ENCODE assay signal across 20 mouse cellular contexts in genomic region chr4:56828932-56829331, GRCm38 (mm10). TPM values are rescaled to one million over a fixed set of nuclear protein-coding genes. Genes with fewer than 3 reads are reported as not detected.
DNase-seq lines count a peak whose midpoint lies in the region; ATAC-seq and TF ChIP-seq lines count a peak whose summit lies in the region.
"Had no signal": no experiment of that assay in that cellular context is flagged by ENCODE, and none has a peak within 500 bp of the region (broad histone marks: within the 10 kb centered on the region; RNA-seq: fewer than 3 reads in every experiment).

No protein-coding gene starts in this region.

- TF ChIP-seq CTCF in left cerebral cortex, adult 2 months (IDR thresholded peaks at IDR 0.05): no peak

- no peak for ATAC-seq in forebrain, embryonic 16.5 days
- peak; percentile 50; the same call in 1 of the 2 replicates for ATAC-seq in kidney, embryonic 14.5 days (ENCODE audit: low FRiP score, low TSS enrichment)
- 0 out of 2 replicates have a peak, but pooled peaks have one; percentile 7 for ATAC-seq in limb, embryonic 15.5 days (ENCODE audit: insufficient number of reproducible peaks, low FRiP score, low TSS enrichment, low read depth)
- ATAC-seq: inflammation-experienced regulatory T-cells, adult 6 months; midbrain, embryonic 13.5 days had no signal

- intact Hi-C loops in left cerebral cortex, adult 2 months (cut with DNase I): no loop called here

- no peaks in the 10 kb centered on the region for H3K9me3 ChIP-seq in forebrain, embryonic 10.5 days
- no peaks in the 10 kb centered on the region for H3K9me3 ChIP-seq in forebrain, embryonic 16.5 days (ENCODE audit: control insufficient read depth, low read length)
- no peaks in the 10 kb centered on the region for H3K9me3 ChIP-seq in kidney, embryonic 14.5 days (ENCODE audit: control insufficient read depth, low read length)
- no peaks in the 10 kb centered on the region for H3K9me3 ChIP-seq in limb, embryonic 15.5 days
- H3K9me3 ChIP-seq: embryonic facial prominence, embryonic 15.5 days; hindbrain, embryonic 12.5 days; megakaryocyte, embryonic 14.5 days; midbrain, embryonic 13.5 days; neural tube, embryonic 12.5 days had no signal

- no peak for DNase-seq in forebrain, embryonic 10.5 days (ENCODE audit: extremely low spot score, low spot score)
- DNase-seq in kidney, adult 11 months: no peak
- no peak for DNase-seq in left cerebral cortex, adult 2 months (ENCODE audit: extremely low spot score in 1 of 2, low spot score in 2 of 2)
- no peak for DNase-seq in left cerebral cortex, adult 8-10 months (ENCODE audit: low spot score in 2 of 2)
- no peak for DNase-seq in frontal cortex, postnatal 36 days (ENCODE audit: low spot score in 2 of 2)
- DNase-seq: cerebellum, adult 9-11 months; lung, embryonic 14.5 days; right cerebral cortex, postnatal 14 days had no signal

- 86% methylated on average over 3 of the region's 3 CpGs for WGBS in forebrain, embryonic 10.5 days
- WGBS in forebrain, embryonic 16.5 days: 66% methylated on average over 3 of the region's 3 CpGs
- WGBS in kidney, embryonic 14.5 days: 43% methylated on average over 3 of the region's 3 CpGs
- 44% methylated on average over 3 of the region's 3 CpGs for WGBS in limb, embryonic 15.5 days

- no peak overlapping the region for H3K9ac ChIP-seq in forebrain, embryonic 16.5 days (replicated peaks; ENCODE audit: low read depth, low read length)
- H3K9ac ChIP-seq in kidney, embryonic 14.5 days (ENCODE audit: low read depth, low read length): no peak overlapping the region
- H3K9ac ChIP-seq in limb, embryonic 15.5 days: no peak overlapping the region
- H3K9ac ChIP-seq: embryonic facial prominence, embryonic 15.5 days; hindbrain, embryonic 12.5 days; liver, embryonic 14.5 days; lung, embryonic 14.5 days; midbrain, embryonic 13.5 days; neural tube, embryonic 12.5 days had no signal

- peaks cover 10% of the 10 kb centered on the region for H3K4me1 ChIP-seq in forebrain, embryonic 10.5 days
- peaks cover 6% of the 10 kb centered on the region for H3K4me1 ChIP-seq in forebrain, embryonic 16.5 days (replicated peaks; ENCODE audit: control insufficient read depth, insufficient read depth, low read length)
- peaks cover 10% of the 10 kb centered on the region; the same call in 1 of the 2 replicates for H3K4me1 ChIP-seq in kidney, embryonic 14.5 days (ENCODE audit: control insufficient read depth, insufficient read depth, low read length)
- H3K4me1 ChIP-seq in limb, embryonic 15.5 days: peaks cover 10% of the 10 kb centered on the region
- H3K4me1 ChIP-seq: embryonic facial prominence, embryonic 15.5 days; hindbrain, embryonic 12.5 days; megakaryocyte, embryonic 14.5 days had no signal

- peaks cover 73% of the 10 kb centered on the region for H3K36me3 ChIP-seq in forebrain, embryonic 10.5 days (replicated peaks)
- H3K36me3 ChIP-seq in forebrain, embryonic 16.5 days (ENCODE audit: control insufficient read depth, insufficient read depth): peaks cover 4% of the 10 kb centered on the region; the same call in 1 of the 2 replicates
- peaks cover 16% of the 10 kb centered on the region; the same call in 1 of the 2 replicates for H3K36me3 ChIP-seq in kidney, embryonic 14.5 days (ENCODE audit: control insufficient read depth, insufficient read depth, low read length)
- H3K36me3 ChIP-seq in limb, embryonic 15.5 days: peaks cover 21% of the 10 kb centered on the region

- peak overlapping the region; percentile 75; the same call in 1 of the 2 replicates for H3K27ac ChIP-seq in forebrain, embryonic 10.5 days
- no peak overlapping the region for H3K27ac ChIP-seq in forebrain, embryonic 16.5 days (ENCODE audit: low read length)
- H3K27ac ChIP-seq in kidney, embryonic 14.5 days (ENCODE audit: low read depth, low read length): peak overlapping the region; percentile 31; the same call in 1 of the 2 replicates
- peak overlapping the region; percentile 44; the same call in 1 of the 2 replicates for H3K27ac ChIP-seq in left cerebral cortex, adult 2 months
- H3K27ac ChIP-seq in limb, embryonic 15.5 days: peak overlapping the region; percentile 89
- H3K27ac ChIP-seq: heart, adult 2 months; hindbrain, embryonic 12.5 days; liver, embryonic 14.5 days; midbrain, embryonic 13.5 days; neural tube, embryonic 12.5 days; stomach, postnatal 0 days had no signal

- no peak overlapping the region for H3K4me3 ChIP-seq in forebrain, embryonic 10.5 days
- H3K4me3 ChIP-seq in forebrain, embryonic 16.5 days (replicated peaks; ENCODE audit: low read length): no peak overlapping the region
- no peak overlapping the region for H3K4me3 ChIP-seq in kidney, embryonic 14.5 days (ENCODE audit: low read length)
- no peak overlapping the region for H3K4me3 ChIP-seq in left cerebral cortex, adult 2 months
- H3K4me3 ChIP-seq in limb, embryonic 15.5 days: no peak overlapping the region
- H3K4me3 ChIP-seq: embryonic facial prominence, embryonic 15.5 days; heart, adult 2 months; hindbrain, embryonic 12.5 days; megakaryocyte, embryonic 14.5 days; midbrain, embryonic 13.5 days; neural tube, embryonic 12.5 days had no signal

- no peaks in the 10 kb centered on the region for H3K27me3 ChIP-seq in forebrain, embryonic 10.5 days (ENCODE audit: poor library complexity, severe bottlenecking)
- H3K27me3 ChIP-seq in forebrain, embryonic 16.5 days (replicated peaks; ENCODE audit: control insufficient read depth, insufficient read depth, low read length): no peaks in the 10 kb centered on the region
- no peaks in the 10 kb centered on the region for H3K27me3 ChIP-seq in kidney, embryonic 14.5 days (ENCODE audit: control insufficient read depth, insufficient read depth, low read length)
- no peaks in the 10 kb centered on the region for H3K27me3 ChIP-seq in limb, embryonic 15.5 days
- H3K27me3 ChIP-seq: embryonic facial prominence, embryonic 15.5 days; hindbrain, embryonic 12.5 days; megakaryocyte, embryonic 14.5 days; midbrain, embryonic 13.5 days; neural tube, embryonic 12.5 days had no signal

- H3K4me2 ChIP-seq in forebrain, embryonic 16.5 days (ENCODE audit: low read length): no peak overlapping the region
- H3K4me2 ChIP-seq in kidney, embryonic 14.5 days (replicated peaks; ENCODE audit: low read depth, low read length): no peak overlapping the region
- no peak overlapping the region for H3K4me2 ChIP-seq in limb, embryonic 15.5 days
- H3K4me2 ChIP-seq: embryonic facial prominence, embryonic 15.5 days; hindbrain, embryonic 12.5 days; lung, embryonic 14.5 days; midbrain, embryonic 13.5 days; neural tube, embryonic 12.5 days had no signal

RNA-seq across cellular contexts. Expression of gene Fam206a, which starts 26.8 kb away (rescaled TPM):
- 25.9 and 27.7 TPM in 2 replicates for polyA plus RNA-seq in forebrain, embryonic 10.5 days (2016; fragmentation: Nextera tagmentation; extraction: Ambion mirVana)
- polyA plus RNA-seq in forebrain, embryonic 16.5 days (2015; fragmentation: Nextera tagmentation; extraction: Ambion mirVana): 16.0 and 16.4 TPM in 2 replicates
- polyA plus RNA-seq in kidney, embryonic 14.5 days (2014; fragmentation: Nextera tagmentation; extraction: Ambion mirVana): 14.6 and 27.1 TPM in 2 replicates
- 10 to 100 TPM; 17.5 to 18.1 TPM for total RNA-seq in left cerebral cortex, adult 2 months (2021)
- 10 to 100 TPM; 15.1 to 18.0 (median 17.0) TPM for total RNA-seq in left cerebral cortex, adult 8-10 months (2022)
- 15.2 and 16.4 TPM in 2 replicates for polyA plus RNA-seq in limb, embryonic 15.5 days (2015; fragmentation: Nextera tagmentation; extraction: Ambion mirVana)

RNA-seq across cellular contexts. Expression of gene Elp1, which starts 26.8 kb away (rescaled TPM):
- 94.5 and 96.6 TPM in 2 replicates for polyA plus RNA-seq in forebrain, embryonic 10.5 days (2016; fragmentation: Nextera tagmentation; extraction: Ambion mirVana)
- 64.7 and 68.7 TPM in 2 replicates for polyA plus RNA-seq in forebrain, embryonic 16.5 days (2015; fragmentation: Nextera tagmentation; extraction: Ambion mirVana)
- 51.1 and 72.9 TPM in 2 replicates for polyA plus RNA-seq in kidney, embryonic 14.5 days (2014; fragmentation: Nextera tagmentation; extraction: Ambion mirVana)
- 10 to 100 TPM; 54.3 to 63.2 TPM for total RNA-seq in left cerebral cortex, adult 2 months (2021)
- 10 to 100 TPM; 62.8 to 82.3 (median 70.2) TPM for total RNA-seq in left cerebral cortex, adult 8-10 months (2022)
- 36.7 and 40.3 TPM in 2 replicates for polyA plus RNA-seq in limb, embryonic 15.5 days (2015; fragmentation: Nextera tagmentation; extraction: Ambion mirVana)

RNA-seq across cellular contexts. Expression of gene Ctnnal1, which starts 36.1 kb away (rescaled TPM):
- 40.5 and 41.1 TPM in 2 replicates for polyA plus RNA-seq in forebrain, embryonic 10.5 days (2016; fragmentation: Nextera tagmentation; extraction: Ambion mirVana)
- polyA plus RNA-seq in forebrain, embryonic 16.5 days (2015; fragmentation: Nextera tagmentation; extraction: Ambion mirVana): 11.1 and 11.4 TPM in 2 replicates
- 24.5 and 44.8 TPM in 2 replicates for polyA plus RNA-seq in kidney, embryonic 14.5 days (2014; fragmentation: Nextera tagmentation; extraction: Ambion mirVana)
- total RNA-seq in left cerebral cortex, adult 2 months (2021): 10 to 100 TPM; 19.9 to 20.2 TPM
- total RNA-seq in left cerebral cortex, adult 8-10 months (2022): 10 to 100 TPM; 16.8 to 23.7 (median 21.4) TPM
- polyA plus RNA-seq in limb, embryonic 15.5 days (2015; fragmentation: Nextera tagmentation; extraction: Ambion mirVana): 24.9 and 26.7 TPM in 2 replicates
